In genomic region chr15:79947681-79948080, GRCm38 (mm10) we compare ENCODE assay signal across 16 mouse cellular contexts. TPM values are rescaled to one million over a fixed set of nuclear protein-coding genes. Genes with fewer than 3 reads are reported as not detected.
DNase-seq lines count a peak whose midpoint lies in the region; ATAC-seq and TF ChIP-seq lines count a peak whose summit lies in the region.
"Had no signal": no experiment of that assay in that cellular context is flagged by ENCODE, and none has a peak within 500 bp of the region (broad histone marks: within the 10 kb centered on the region; RNA-seq: fewer than 3 reads in every experiment).

No protein-coding gene starts in this region.

- H3K4me3 ChIP-seq in kidney, postnatal 0 days (replicated peaks; ENCODE audit: low read depth, low read length): no peak overlapping the region
- no peak overlapping the region for H3K4me3 ChIP-seq in kidney, embryonic 16.5 days (ENCODE audit: low read length)
- no peak overlapping the region for H3K4me3 ChIP-seq in limb, embryonic 10.5 days
- H3K4me3 ChIP-seq: embryonic facial prominence, embryonic 15.5 days; hindbrain, embryonic 12.5 days; limb, embryonic 13.5 days; liver, embryonic 15.5 days had no signal

- WGBS in kidney, postnatal 0 days: 69% methylated on average over 6 of the region's 6 CpGs
- WGBS in kidney, embryonic 16.5 days: 66% methylated on average over 6 of the region's 6 CpGs
- 73% methylated on average over 6 of the region's 6 CpGs for WGBS in limb, embryonic 10.5 days

- no peaks in the 10 kb centered on the region for H3K9me3 ChIP-seq in kidney, postnatal 0 days (replicated peaks; ENCODE audit: low read length)
- 0 out of 2 replicates have a peak, but pooled peaks cover 3% of the 10 kb centered on the region for H3K9me3 ChIP-seq in kidney, embryonic 16.5 days (ENCODE audit: low read length)
- H3K9me3 ChIP-seq in limb, embryonic 10.5 days (replicated peaks): no peaks in the 10 kb centered on the region
- H3K9me3 ChIP-seq: embryonic facial prominence, embryonic 15.5 days; hindbrain, embryonic 12.5 days; limb, embryonic 13.5 days; liver, embryonic 15.5 days had no signal

- DNase-seq in gastrocnemius, adult 18-20 months (ENCODE audit: low spot score): peak; percentile 52
- no peak for DNase-seq in gastrocnemius, postnatal 10 days
- no peak for DNase-seq in kidney, postnatal 0 days (ENCODE audit: low spot score)
- peak; percentile 51 for DNase-seq in 3T3-L1 (ENCODE audit: low read depth, low spot score)
- no peak for DNase-seq in limb, embryonic 10.5 days (ENCODE audit: low spot score)
- DNase-seq: embryo, embryonic 11 days; kidney, adult 18-20 months; layer of hippocampus, adult 9-11 months; midbrain, embryonic 14.5 days; thymus, postnatal 25 days had no signal

- peak; percentile 22; the same call in 1 of the 2 replicates for TF ChIP-seq CTCF in kidney, postnatal 0 days (IDR thresholded peaks at IDR 0.05; ENCODE audit: low read depth)

- peaks cover 30% of the 10 kb centered on the region for H3K4me1 ChIP-seq in kidney, postnatal 0 days (replicated peaks; ENCODE audit: insufficient read depth, low read length)
- H3K4me1 ChIP-seq in kidney, embryonic 16.5 days (ENCODE audit: insufficient read depth, low read length): peaks cover 34% of the 10 kb centered on the region
- peaks cover 43% of the 10 kb centered on the region for H3K4me1 ChIP-seq in limb, embryonic 10.5 days

- no peak for ATAC-seq in kidney, postnatal 0 days (replicated peaks; ENCODE audit: low FRiP score, low read depth)
- no peak for ATAC-seq in kidney, embryonic 16.5 days (ENCODE audit: low FRiP score, low TSS enrichment)
- ATAC-seq in granulocyte monocyte progenitor cell, adult 5-6 weeks (replicated peaks; ENCODE audit: poor library complexity, severe bottlenecking): no peak

- H3K27ac ChIP-seq in kidney, postnatal 0 days: no peak overlapping the region
- H3K27ac ChIP-seq in kidney, embryonic 16.5 days (ENCODE audit: low read length): no peak overlapping the region
- peak overlapping the region; percentile 21; the same call in 1 of the 2 replicates for H3K27ac ChIP-seq in limb, embryonic 10.5 days
- H3K27ac ChIP-seq: embryonic facial prominence, embryonic 15.5 days; hindbrain, embryonic 12.5 days; limb, embryonic 13.5 days; liver, embryonic 15.5 days had no signal

- H3K9ac ChIP-seq in kidney, postnatal 0 days (ENCODE audit: low read depth, low read length): no peak overlapping the region
- no peak overlapping the region for H3K9ac ChIP-seq in kidney, embryonic 16.5 days (replicated peaks; ENCODE audit: low read length)
- H3K9ac ChIP-seq: embryonic facial prominence, embryonic 15.5 days; hindbrain, embryonic 12.5 days; limb, embryonic 13.5 days; liver, embryonic 15.5 days had no signal

- H3K27me3 ChIP-seq in kidney, postnatal 0 days (ENCODE audit: insufficient read depth, low read length): no peaks in the 10 kb centered on the region
- no peaks in the 10 kb centered on the region for H3K27me3 ChIP-seq in kidney, embryonic 16.5 days (ENCODE audit: insufficient read depth, low read length)
- H3K27me3 ChIP-seq in limb, embryonic 10.5 days (ENCODE audit: low read depth, poor library complexity, severe bottlenecking): 0 out of 2 replicates have a peak, but pooled peaks cover 6% of the 10 kb centered on the region
- H3K27me3 ChIP-seq: embryonic facial prominence, embryonic 15.5 days had no signal

- H3K36me3 ChIP-seq in kidney, postnatal 0 days (ENCODE audit: insufficient read depth, low read length): no peaks in the 10 kb centered on the region
- no peaks in the 10 kb centered on the region for H3K36me3 ChIP-seq in kidney, embryonic 16.5 days (ENCODE audit: insufficient read depth, low read length)
- H3K36me3 ChIP-seq in limb, embryonic 10.5 days: no peaks in the 10 kb centered on the region
- H3K36me3 ChIP-seq: embryonic facial prominence, embryonic 15.5 days; hindbrain, embryonic 12.5 days; limb, embryonic 13.5 days; liver, embryonic 15.5 days had no signal

- no peak overlapping the region for H3K4me2 ChIP-seq in kidney, postnatal 0 days (ENCODE audit: low read length)
- H3K4me2 ChIP-seq in kidney, embryonic 16.5 days (replicated peaks; ENCODE audit: low read depth, low read length): no peak overlapping the region
- H3K4me2 ChIP-seq: embryonic facial prominence, embryonic 15.5 days; hindbrain, embryonic 12.5 days; limb, embryonic 13.5 days; liver, embryonic 15.5 days had no signal

RNA-seq across cellular contexts. Expression of gene Cbx7, which starts 23.2 kb away (rescaled TPM):
- 10 to 100 TPM; 20.5 to 22.9 TPM for total RNA-seq in gastrocnemius, adult 18-20 months (2021)
- 1 to 10 TPM; 2.9 to 4.1 TPM for total RNA-seq in gastrocnemius, postnatal 10 days (2021)
- polyA plus RNA-seq in kidney, postnatal 0 days (2015; fragmentation: Nextera tagmentation; extraction: Ambion mirVana): 4.5 and 4.6 TPM in 2 replicates
- 3.3 and 3.9 TPM in 2 replicates for polyA plus RNA-seq in kidney, embryonic 16.5 days (2015; fragmentation: Nextera tagmentation; extraction: Ambion mirVana)
- polyA plus RNA-seq in limb, embryonic 10.5 days (2016; fragmentation: Nextera tagmentation; extraction: Ambion mirVana): 1.1 and 1.3 TPM in 2 replicates
- 3.4 and 3.7 TPM in 2 replicates for total RNA-seq in granulocyte monocyte progenitor cell, adult 5-6 weeks (2014; fragmentation: Nextera tagmentation)
- 0.26 and 1.7 TPM in 2 replicates for total RNA-seq in granulocyte monocyte progenitor cell, adult 5-6 weeks (2017)

RNA-seq across cellular contexts. Expression of gene Apobec3, which starts 56.2 kb away (rescaled TPM):
- 1 to 10 TPM; 1.6 to 2.3 TPM for total RNA-seq in gastrocnemius, adult 18-20 months (2021)
- total RNA-seq in gastrocnemius, postnatal 10 days (2021): 10 to 100 TPM in 1 of 2 experiments, 1 to 10 TPM in 1; 7.5 to 11.8 TPM
- 26.1 and 26.4 TPM in 2 replicates for polyA plus RNA-seq in kidney, postnatal 0 days (2015; fragmentation: Nextera tagmentation; extraction: Ambion mirVana)
- polyA plus RNA-seq in kidney, embryonic 16.5 days (2015; fragmentation: Nextera tagmentation; extraction: Ambion mirVana): 29.3 and 36.5 TPM in 2 replicates
- 5.9 and 9.4 TPM in 2 replicates for polyA plus RNA-seq in limb, embryonic 10.5 days (2016; fragmentation: Nextera tagmentation; extraction: Ambion mirVana)
- total RNA-seq in granulocyte monocyte progenitor cell, adult 5-6 weeks (2014; fragmentation: Nextera tagmentation): 213 and 215 TPM in 2 replicates
- 159 and 162 TPM in 2 replicates for total RNA-seq in granulocyte monocyte progenitor cell, adult 5-6 weeks (2017)

Comparison
In these comparisons a context has a peak if more than half of its experiments do, and no peak if none do; other contexts are left out.
1. DNase-seq: peak in gastrocnemius, adult 18-20 months (single experiment) and 3T3-L1 (single experiment); none in gastrocnemius, postnatal 10 days (single experiment), kidney, postnatal 0 days (single experiment) and limb, embryonic 10.5 days (single experiment).
2. RNA of gene Cbx7, which starts 23.2 kb away (total RNA-seq): 20.5 to 22.9 TPM in gastrocnemius, adult 18-20 months; 2.9 to 4.1 TPM in gastrocnemius, postnatal 10 days and 0.26 to 3.7 TPM in granulocyte monocyte progenitor cell, adult 5-6 weeks; every median in the first group is over 4 times any median in the second.
3. RNA of gene Apobec3, which starts 56.2 kb away (total RNA-seq): 159 to 215 TPM in granulocyte monocyte progenitor cell, adult 5-6 weeks; 7.5 to 11.8 TPM in gastrocnemius, postnatal 10 days and 1.6 to 2.3 TPM in gastrocnemius, adult 18-20 months; every median in the first group is over 10 times any median in the second.